Mouse (Mus musculus) lung, adult 10 weeks (tissue): ENCODE results near the gene Folr1. TPM values are rescaled to one million over a fixed set of nuclear protein-coding genes. Genes with fewer than 3 reads are reported as not detected.

Source experiments
- polyA plus RNA-seq: library from polyadenylated mRNA; stranded (reverse); fragments of 350-450 nt; fragmentation: Illumina TruSeq; extraction: RNeasy Lipid Tissue Mini Kit (QIAGEN cat#74804); gene quantifications from one replicate; pipeline ENCODE4 v1.2.3, GENCODE M21; 2014; ENCODE audit warnings: low read depth, low replicate concordance; ENCODE audit not compliant: insufficient read depth

Gene Folr1
- 1.5 TPM for polyA plus RNA-seq

DNA sequence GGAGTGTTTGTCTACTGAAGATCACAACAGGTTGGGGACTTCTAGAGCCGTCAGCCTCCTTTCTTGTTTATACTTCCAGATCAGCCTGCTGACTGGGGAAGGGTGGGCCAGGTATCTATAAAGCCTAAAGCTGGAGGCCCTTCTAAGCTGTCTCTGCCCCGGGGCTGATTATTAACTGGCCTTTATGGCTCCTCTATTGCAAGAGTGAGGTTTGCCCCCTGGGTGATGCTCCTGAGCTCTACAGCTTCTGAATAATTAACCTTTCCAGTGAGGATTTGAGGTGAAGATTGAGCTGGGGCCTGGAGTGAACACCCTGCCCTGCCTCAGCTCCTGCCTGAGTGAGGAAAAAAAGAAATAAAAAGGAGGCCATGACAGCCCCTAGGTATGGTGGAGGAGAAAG is at the start of gene Folr1:
Gene Folr1 (minus strand): TSS at position 160 of the 400 bp plus-strand sequence.

GRCm38 (mm10) chr7:101906287-101906681 is 35.7 kb upstream of the Folr1 start, which contains the start of gene Tomt:
Tomt (minus strand) TSS chr7:101906359.

GRCm38 (mm10) chr7:101905561-101906286 is 35.1 kb upstream of the Folr1 start, which contains the start of gene Lamtor1:
Lamtor1 (plus strand) TSS chr7:101905904.

GRCm38 (mm10) chr7:101863415-101863814 is 7.2 kb downstream of the Folr1 start, which contains the start of gene Anapc15:
Anapc15 (plus strand) TSS chr7:101863715.

DNA sequence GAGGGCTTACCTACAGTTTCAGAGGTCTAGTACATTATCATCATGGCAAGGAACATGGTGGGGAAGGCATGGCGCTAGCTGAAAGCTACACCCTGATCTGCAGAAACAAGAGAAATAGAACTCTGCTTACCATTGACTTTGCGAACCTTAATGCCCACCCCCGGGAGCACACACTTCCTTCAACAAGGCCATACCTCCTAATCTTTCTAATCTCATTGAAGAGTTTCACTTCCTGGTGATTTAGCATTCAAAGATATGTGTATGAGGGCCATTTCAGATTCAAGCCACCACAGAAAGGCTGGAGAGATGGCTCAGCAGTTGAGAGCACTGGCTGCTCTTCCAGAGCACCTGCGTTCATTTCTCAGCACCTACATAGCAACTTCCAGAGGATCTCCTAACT is 13.5 kb downstream of the Folr1 start, which contains the start of gene Folr2:
Gene Folr2 (minus strand): TSS at position 101 of the 400 bp plus-strand sequence.

GRCm38 (mm10) chr7:101837606-101838471 is 32.7 kb downstream of the Folr1 start, which contains the start of gene Inppl1:
Inppl1 (minus strand) TSS chr7:101838229.

GRCm38 (mm10) chr7:101817861-101818401 is 52.7 kb downstream of the Folr1 start, which contains the start of gene Phox2a:
Phox2a (plus strand) TSS chr7:101818313.

Other genes starting within 250 kb of the Folr1 start
- 14.0 TPM for gene Clpb, start 207.2 kb downstream of the Folr1 start, polyA plus RNA-seq
- not detected for gene Phox2a, start 52.5 kb downstream of the Folr1 start, polyA plus RNA-seq
- gene Inppl1, start 32.6 kb downstream of the Folr1 start, polyA plus RNA-seq: 18.5 TPM
- 13.4 TPM for gene Folr2, start 13.6 kb downstream of the Folr1 start, polyA plus RNA-seq
- gene Anapc15, start 7.1 kb downstream of the Folr1 start, polyA plus RNA-seq: 16.4 TPM
- gene Lamtor1, start 35.1 kb upstream of the Folr1 start, polyA plus RNA-seq: 106 TPM
- 0.08 TPM for gene Tomt, start 35.6 kb upstream of the Folr1 start, polyA plus RNA-seq
- gene Lrrc51, start 63.1 kb upstream of the Folr1 start, polyA plus RNA-seq: 35.5 TPM
- gene Numa1, start 63.3 kb upstream of the Folr1 start, polyA plus RNA-seq: 42.8 TPM
- 7.6 TPM for gene Il18bp, start 147.9 kb upstream of the Folr1 start, polyA plus RNA-seq
- 23.2 TPM for gene Rnf121, start 194.7 kb upstream of the Folr1 start, polyA plus RNA-seq
- gene Xndc1, start 194.7 kb upstream of the Folr1 start, polyA plus RNA-seq: 7.4 TPM
- 0.56 TPM for gene Xntrpc, start 194.9 kb upstream of the Folr1 start, polyA plus RNA-seq
- gene Trpc2, start 212.3 kb upstream of the Folr1 start, polyA plus RNA-seq: 0.20 TPM
- gene Art1, start 231.0 kb upstream of the Folr1 start, polyA plus RNA-seq: 3.4 TPM
- gene Art5, start 238.7 kb upstream of the Folr1 start, polyA plus RNA-seq: 0.82 TPM
- 0.96 TPM for gene Chrna10, start 246.0 kb upstream of the Folr1 start, polyA plus RNA-seq